Mouse (Mus musculus): ENCODE data around the gene Kcne1.

Kcne1 gene

GRCm38 (mm10) chr16:92365477-92365876, 6.2 kb upstream of the Kcne1 start:
- in situ Hi-C loops (cut with MboI; ENCODE audit: low pct_unique_long_range_greater_than_20kb in 1 of 2, low sequenced_read_pairs in 2 of 2, unreplicated experiment in 1 of 2): no loop called here

- in situ Hi-C loops (cut with MboI; ENCODE audit: low pct_unique_long_range_greater_than_20kb in 1 of 2, low sequenced_read_pairs in 2 of 2, unreplicated experiment in 1 of 2): no loop called here
Observed at GRCm38 (mm10) chr16:92360711-92361110, 1.4 kb upstream of the Kcne1 start.

GRCm38 (mm10) chr16:92358734-92359133, 534 bp downstream of the Kcne1 start:
- in situ Hi-C loops (cut with MboI; ENCODE audit: low pct_unique_long_range_greater_than_20kb in 1 of 2, low sequenced_read_pairs in 2 of 2, unreplicated experiment in 1 of 2): no loop called here

- in situ Hi-C loops (cut with MboI; ENCODE audit: low pct_unique_long_range_greater_than_20kb in 1 of 2, low sequenced_read_pairs in 2 of 2, unreplicated experiment in 1 of 2): no loop called here
Observed at GRCm38 (mm10) chr16:92357566-92357965, 1.7 kb downstream of the Kcne1 start.

- in situ Hi-C loops (cut with MboI; ENCODE audit: low pct_unique_long_range_greater_than_20kb in 1 of 2, low sequenced_read_pairs in 2 of 2, unreplicated experiment in 1 of 2): no loop called here
Observed at GRCm38 (mm10) chr16:92357023-92357422, 2.2 kb downstream of the Kcne1 start.

GRCm38 (mm10) chr16:92355982-92356381, 3.3 kb downstream of the Kcne1 start:
- in situ Hi-C loops (cut with MboI; ENCODE audit: low pct_unique_long_range_greater_than_20kb in 1 of 2, low sequenced_read_pairs in 2 of 2, unreplicated experiment in 1 of 2): no loop called here

GRCm38 (mm10) chr16:92355366-92355765, 3.9 kb downstream of the Kcne1 start:
- in situ Hi-C loops (cut with MboI; ENCODE audit: low pct_unique_long_range_greater_than_20kb in 1 of 2, low sequenced_read_pairs in 2 of 2, unreplicated experiment in 1 of 2): no loop called here

- in situ Hi-C loops (cut with MboI; ENCODE audit: low pct_unique_long_range_greater_than_20kb in 1 of 2, low sequenced_read_pairs in 2 of 2, unreplicated experiment in 1 of 2): no loop called here
Observed at GRCm38 (mm10) chr16:92353897-92354296, 5.4 kb downstream of the Kcne1 start.

GRCm38 (mm10) chr16:92353295-92353694, 6.0 kb downstream of the Kcne1 start:
- in situ Hi-C loops (cut with MboI; ENCODE audit: low pct_unique_long_range_greater_than_20kb in 1 of 2, low sequenced_read_pairs in 2 of 2, unreplicated experiment in 1 of 2): no loop called here

GRCm38 (mm10) chr16:92348941-92349340, 10.3 kb downstream of the Kcne1 start:
- in situ Hi-C loops (cut with MboI; ENCODE audit: low pct_unique_long_range_greater_than_20kb in 1 of 2, low sequenced_read_pairs in 2 of 2, unreplicated experiment in 1 of 2): no loop called here

GRCm38 (mm10) chr16:92346297-92346916, 12.9 kb downstream of the Kcne1 start:
- in situ Hi-C loops (cut with MboI; ENCODE audit: low pct_unique_long_range_greater_than_20kb in 1 of 2, low sequenced_read_pairs in 2 of 2, unreplicated experiment in 1 of 2): no loop called here

- in situ Hi-C loops (cut with MboI; ENCODE audit: low pct_unique_long_range_greater_than_20kb in 1 of 2, low sequenced_read_pairs in 2 of 2, unreplicated experiment in 1 of 2): no loop called here
Observed at GRCm38 (mm10) chr16:92345177-92345576, 14.1 kb downstream of the Kcne1 start.

- in situ Hi-C loops (cut with MboI; ENCODE audit: low pct_unique_long_range_greater_than_20kb in 1 of 2, low sequenced_read_pairs in 2 of 2, unreplicated experiment in 1 of 2): no loop called here
Observed at GRCm38 (mm10) chr16:92340612-92341511, 18.4 kb downstream of the Kcne1 start.

GRCm38 (mm10) chr16:92336280-92336679, 23.0 kb downstream of the Kcne1 start:
- in situ Hi-C loops (cut with MboI; ENCODE audit: low pct_unique_long_range_greater_than_20kb in 1 of 2, low sequenced_read_pairs in 2 of 2, unreplicated experiment in 1 of 2): loop anchor here in 1 of 2 experiments (10.0 kb wide), 1 partner anchor 149 kb away; the partner anchor contains the start of gene Clic6

GRCm38 (mm10) chr16:92334600-92334999, 24.7 kb downstream of the Kcne1 start:
- in situ Hi-C loops (cut with MboI; ENCODE audit: low pct_unique_long_range_greater_than_20kb in 1 of 2, low sequenced_read_pairs in 2 of 2, unreplicated experiment in 1 of 2): loop anchor here in 1 of 2 experiments (10.0 kb wide), 1 partner anchor 150 kb away; the partner anchor contains the start of gene Clic6

GRCm38 (mm10) chr16:92330966-92331365, 28.3 kb downstream of the Kcne1 start:
- in situ Hi-C loops (cut with MboI; ENCODE audit: low pct_unique_long_range_greater_than_20kb in 1 of 2, low sequenced_read_pairs in 2 of 2, unreplicated experiment in 1 of 2): loop anchor here in 1 of 2 experiments (10.0 kb wide), 1 partner anchor 154 kb away; the partner anchor contains the start of gene Clic6

- in situ Hi-C loops (cut with MboI; ENCODE audit: low pct_unique_long_range_greater_than_20kb in 1 of 2, low sequenced_read_pairs in 2 of 2, unreplicated experiment in 1 of 2): no loop called here
Observed at GRCm38 (mm10) chr16:92327911-92328310, 31.4 kb downstream of the Kcne1 start.

GRCm38 (mm10) chr16:92325062-92325406, 34.2 kb downstream of the Kcne1 start:
- in situ Hi-C loops (cut with MboI; ENCODE audit: low pct_unique_long_range_greater_than_20kb in 1 of 2, low sequenced_read_pairs in 2 of 2, unreplicated experiment in 1 of 2): no loop called here

GRCm38 (mm10) chr16:92324309-92325061, 34.8 kb downstream of the Kcne1 start:
- in situ Hi-C loops (cut with MboI; ENCODE audit: low pct_unique_long_range_greater_than_20kb in 1 of 2, low sequenced_read_pairs in 2 of 2, unreplicated experiment in 1 of 2): no loop called here
